Mouse (Mus musculus) embryonic fibroblast, embryonic 13.5 days (primary cell): Measurements from ENCODE around the gene Cntnap2. TPM values are rescaled to one million over a fixed set of nuclear protein-coding genes. Genes with fewer than 3 reads are reported as not detected.

Experiments
- H3K27ac ChIP-seq: 2 replicates; pipeline ENCODE4 v1.5.1; 2012; ENCODE audit warnings: low read length, control low read depth, inconsistent platforms; ENCODE audit not compliant: insufficient read depth
- H3K4me1 ChIP-seq: 2 replicates; pipeline ENCODE4 v1.6.1; 2011; ENCODE audit warnings: low read length; ENCODE audit not compliant: control insufficient read depth, insufficient read depth
- H3K4me3 ChIP-seq: 2 replicates; pipeline ENCODE4 v1.5.1; 2011; ENCODE audit warnings: mild to moderate bottlenecking, control low read depth, low read length; ENCODE audit not compliant: insufficient read depth
- CTCF ChIP-seq: IDR thresholded peaks from 2 replicates; pipeline ENCODE4 v1.5.1; 2011; ENCODE audit warnings: mild to moderate bottlenecking, control low read depth, low read length, moderate library complexity, borderline replicate concordance; ENCODE audit not compliant: insufficient read depth
- POLR2A ChIP-seq: IDR thresholded peaks from 2 replicates; pipeline ENCODE4 v1.6.1; 2011; ENCODE audit warnings: low read depth, mild to moderate bottlenecking, control low read depth, low read length, moderate library complexity
- polyA plus RNA-seq: library from polyadenylated mRNA; stranded (reverse); fragments of >200 nt; gene quantifications from 2 replicates; pipeline ENCODE4 v1.2.4, GENCODE M21; 2011; ENCODE audit warnings: low read depth; ENCODE audit not compliant: missing spikeins, insufficient read length

Cntnap2 gene
- polyA plus RNA-seq, 1 experiment = 0.09 TPM

GRCm38 (mm10) chr6:45536999-45537398 is 477.8 kb downstream of the Cntnap2 start:
- no peak overlapping the region for H3K27ac ChIP-seq
- no peaks in the 10 kb centered on the region for H3K4me1 ChIP-seq
- TF ChIP-seq POLR2A (no peak), CTCF (no peak)
- no peak overlapping the region for H3K4me3 ChIP-seq

GRCm38 (mm10) chr6:45544319-45544875 is 485.2 kb downstream of the Cntnap2 start:
- Histone ChIP-seq H3K4me1 (no peaks in the 10 kb centered on the region), H3K27ac (no peak overlapping the region), H3K4me3 (no peak overlapping the region)
- TF ChIP-seq POLR2A = no peak
- TF ChIP-seq CTCF = no peak

DNA sequence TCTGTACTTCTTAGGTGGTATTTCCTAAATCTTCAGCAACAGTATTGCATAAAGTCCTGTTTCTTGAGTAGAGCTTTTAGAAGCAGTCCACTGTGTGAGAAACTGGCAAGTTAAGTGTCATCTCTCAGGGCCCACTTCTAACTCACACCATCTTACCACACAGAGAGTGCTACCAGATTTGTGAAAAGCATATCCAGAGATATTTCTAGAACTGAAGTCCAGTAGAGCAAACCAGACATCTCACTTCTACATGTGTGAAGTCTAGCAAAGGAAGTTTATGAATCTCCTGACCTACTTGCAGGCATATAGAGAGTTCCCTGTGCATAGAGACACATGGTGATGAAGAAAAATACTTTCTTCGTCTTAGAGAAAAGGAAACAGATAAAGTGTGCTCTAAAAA is 500.6 kb downstream of the Cntnap2 start:
- no peak overlapping the region for H3K4me3 ChIP-seq
- H3K4me1 ChIP-seq = no peaks in the 10 kb centered on the region
- no peak overlapping the region for H3K27ac ChIP-seq
- TF ChIP-seq POLR2A (no peak), CTCF (no peak)

DNA sequence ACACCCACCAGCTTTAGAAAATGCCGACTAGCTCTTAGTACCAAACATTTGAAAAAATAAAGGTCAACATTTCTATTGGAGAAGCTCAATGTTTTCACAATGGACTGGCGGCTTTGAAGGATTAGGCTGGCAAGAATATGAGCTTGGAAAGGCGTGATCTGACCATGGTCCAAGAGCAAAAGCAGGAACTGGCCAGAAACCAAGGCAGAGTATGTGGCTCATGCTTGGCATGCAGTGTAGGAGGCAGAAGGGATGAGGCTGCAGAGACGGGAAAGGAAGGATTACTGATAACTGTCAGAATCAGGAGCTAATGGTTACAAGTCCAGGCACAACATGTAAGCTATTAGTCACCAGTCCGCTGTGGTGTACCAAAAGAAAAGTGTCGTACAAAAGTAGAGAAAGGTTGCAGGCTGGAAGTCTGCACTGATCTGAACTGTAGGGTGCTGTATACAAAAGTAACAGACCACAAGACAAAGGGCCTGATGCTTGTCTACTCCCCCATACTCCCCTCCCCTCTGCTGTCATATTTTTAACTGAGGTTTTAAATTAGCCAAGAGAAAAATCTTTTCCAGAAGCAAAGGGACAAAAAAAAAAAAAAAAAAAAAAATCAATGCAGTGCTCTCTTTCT is 525.4 kb downstream of the Cntnap2 start:
- Histone ChIP-seq H3K4me1 (no peaks in the 10 kb centered on the region), H3K4me3 (no peak overlapping the region), H3K27ac (no peak overlapping the region)
- no peak for TF ChIP-seq CTCF

- no peak overlapping the region for H3K4me3 ChIP-seq
- TF ChIP-seq POLR2A = no peak
- TF ChIP-seq CTCF = no peak
- H3K4me1 ChIP-seq = no peaks in the 10 kb centered on the region
- H3K27ac ChIP-seq = no peak overlapping the region
Measured at GRCm38 (mm10) chr6:45589084-45589483, 529.9 kb downstream of the Cntnap2 start.

GRCm38 (mm10) chr6:45647017-45647416 is 587.9 kb downstream of the Cntnap2 start:
- H3K27ac ChIP-seq = no peak overlapping the region
- no peak overlapping the region for H3K4me3 ChIP-seq
- TF ChIP-seq CTCF (no peak), POLR2A (no peak)
- no peaks in the 10 kb centered on the region for H3K4me1 ChIP-seq

- Histone ChIP-seq H3K4me1 (no peaks in the 10 kb centered on the region), H3K27ac (no peak overlapping the region), H3K4me3 (no peak overlapping the region)
- TF ChIP-seq CTCF (no peak), POLR2A (no peak)
Measured at GRCm38 (mm10) chr6:45648419-45648818, 589.3 kb downstream of the Cntnap2 start.

- H3K4me1 ChIP-seq = no peaks in the 10 kb centered on the region
- H3K4me3 ChIP-seq = no peak overlapping the region
- TF ChIP-seq POLR2A (no peak), CTCF (no peak)
- no peak overlapping the region for H3K27ac ChIP-seq
Measured at GRCm38 (mm10) chr6:45700287-45700686, 641.1 kb downstream of the Cntnap2 start.

DNA sequence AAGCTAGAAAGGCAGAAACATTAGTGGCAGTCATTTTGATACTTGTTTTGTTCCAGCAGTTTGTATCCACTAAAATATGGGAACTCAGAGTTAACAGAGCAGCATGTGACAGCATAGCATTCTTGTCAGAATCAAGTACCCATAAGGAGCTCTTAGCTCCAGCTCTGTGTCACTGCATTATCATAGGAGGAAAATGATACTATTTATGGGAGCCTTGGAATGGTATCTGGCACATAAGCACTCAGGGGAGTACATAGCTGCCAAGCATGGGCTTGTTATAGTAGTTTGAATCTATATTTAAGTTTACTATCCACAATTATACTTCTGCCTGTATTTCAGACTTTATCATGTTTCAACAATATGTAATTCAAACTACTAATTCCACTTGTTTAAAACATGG is 732.5 kb downstream of the Cntnap2 start:
- no peak for TF ChIP-seq POLR2A
- no peak for TF ChIP-seq CTCF
- Histone ChIP-seq H3K4me1 (no peaks in the 10 kb centered on the region), H3K4me3 (no peak overlapping the region), H3K27ac (no peak overlapping the region; the same call in 1 of the 2 replicates)

DNA sequence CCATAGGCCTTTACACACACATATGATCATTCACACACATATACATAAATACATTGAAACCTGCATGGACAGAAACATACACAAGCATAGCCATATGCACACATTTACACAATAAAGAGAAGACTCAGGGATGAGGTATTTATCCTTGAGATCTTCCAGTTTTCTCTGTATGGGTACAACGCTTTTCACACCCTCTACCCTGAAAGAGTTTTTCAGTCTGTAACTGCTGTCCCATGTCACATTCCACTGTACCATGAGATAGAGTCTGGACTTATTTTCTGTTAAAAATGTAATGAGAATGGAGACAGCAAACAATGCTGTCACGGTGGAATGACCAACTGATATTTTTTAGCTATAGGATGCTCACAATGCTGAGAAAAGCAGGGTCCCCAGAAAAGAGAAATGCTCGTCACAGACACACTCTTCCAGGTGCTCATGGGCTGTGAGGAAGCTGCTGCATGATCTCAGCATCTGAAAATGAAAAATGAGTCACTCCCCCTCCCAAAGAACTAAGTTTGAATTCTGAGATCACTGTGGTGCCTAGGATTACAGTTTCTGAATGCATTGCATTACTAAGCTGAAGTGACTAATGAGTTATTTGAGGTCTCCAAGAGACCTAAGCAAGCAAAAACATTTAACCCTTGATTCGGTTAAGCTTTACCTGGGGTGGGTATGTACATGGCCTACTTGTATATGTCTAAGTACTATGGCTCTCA is 782.6 kb downstream of the Cntnap2 start:
- Histone ChIP-seq H3K4me3 (no peak overlapping the region), H3K27ac (no peak overlapping the region), H3K4me1 (no peaks in the 10 kb centered on the region)
- TF ChIP-seq POLR2A = no peak
- no peak for TF ChIP-seq CTCF
